Mouse (Mus musculus): ENCODE measurements at regions not wholly inside any gene's neighbourhood (a gene's known extent, or its start where the extent isn't known, plus 50 kb on each side); places are given as distances from the start of the nearest gene placed in this dataset.

DNA sequence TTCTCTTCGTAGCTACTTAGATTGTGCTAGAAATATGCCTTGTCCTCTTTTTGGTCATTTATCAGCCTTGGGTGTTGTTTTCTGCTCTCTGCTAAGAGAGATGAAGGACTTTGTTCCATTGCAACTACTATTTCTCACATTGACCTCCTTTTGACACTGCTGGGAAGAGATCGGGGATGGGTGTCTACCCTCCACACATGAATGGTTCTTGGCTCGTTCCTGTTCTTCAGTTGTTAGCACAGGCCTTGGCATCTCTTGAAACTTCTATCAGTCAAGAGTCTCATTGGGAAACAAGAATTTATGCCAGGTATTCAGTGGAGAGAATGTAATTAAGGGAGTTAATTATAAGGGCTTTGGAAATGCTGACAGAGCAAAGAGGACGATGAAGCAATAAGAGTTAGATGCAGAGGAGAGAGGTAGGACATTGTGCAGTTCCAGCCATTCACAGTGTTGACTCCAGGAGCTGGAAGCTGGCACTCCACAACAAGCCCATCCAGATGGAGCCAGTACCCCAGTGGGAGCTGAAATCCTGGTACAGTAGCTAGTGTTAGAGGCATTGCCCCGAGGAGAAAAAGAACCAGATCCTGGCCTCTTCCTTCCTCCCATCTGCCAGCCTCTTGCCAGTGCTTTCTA lies 107.5 kb upstream of the Tab2 start:
- TF ChIP-seq CTCF (IDR thresholded peaks at IDR 0.05; ENCODE audit: low read depth, low read length) = no peak
- no peak for TF ChIP-seq POLR2A (IDR thresholded peaks at IDR 0.05; ENCODE audit: extremely low read depth, insufficient read depth, low read length)
